Mouse (Mus musculus) bone marrow macrophage, adult 2 months (primary cell): Measurements from ENCODE around the gene Rnf130. TPM values are rescaled to one million over a fixed set of nuclear protein-coding genes. Genes with fewer than 3 reads are reported as not detected.

ENCODE experiments used
- H3K27ac ChIP-seq: 2 replicates; pipeline ENCODE4 v1.5.1; 2012; ENCODE audit warnings: low read depth, low read length; ENCODE audit not compliant: insufficient read depth
- H3K4me1 ChIP-seq: 2 replicates; pipeline ENCODE4 v1.6.1; 2012; ENCODE audit warnings: low read length; ENCODE audit not compliant: control insufficient read depth, insufficient read depth
- H3K4me3 ChIP-seq: 2 replicates; pipeline ENCODE4 v1.5.1; 2012; ENCODE audit warnings: mild to moderate bottlenecking, low read length, moderate library complexity; ENCODE audit not compliant: insufficient read depth
- CTCF ChIP-seq: IDR thresholded peaks from 2 replicates; pipeline ENCODE4 v1.5.1; 2012; ENCODE audit warnings: low read depth, mild to moderate bottlenecking, low read length, moderate library complexity
- POLR2A ChIP-seq: IDR thresholded peaks from 2 replicates; pipeline ENCODE4 v1.6.1; 2012; ENCODE audit warnings: mild to moderate bottlenecking, low read depth, low read length, borderline replicate concordance
- polyA plus RNA-seq: library from polyadenylated mRNA; stranded (reverse); fragments of >200 nt; gene quantifications from 2 replicates; pipeline ENCODE4 v1.2.4, GENCODE M21; 2012; ENCODE audit not compliant: missing spikeins, insufficient read depth, insufficient read length

The Rnf130 gene
- polyA plus RNA-seq, 1 experiment: 504 TPM

GRCm38 (mm10) chr11:50041148-50041547 lies 16.0 kb downstream of the Rnf130 start:
- TF ChIP-seq CTCF (no peak), POLR2A (no peak)
- Histone ChIP-seq H3K4me1 (peaks cover 43% of the 10 kb centered on the region), H3K27ac (no peak overlapping the region), H3K4me3 (no peak overlapping the region)

DNA sequence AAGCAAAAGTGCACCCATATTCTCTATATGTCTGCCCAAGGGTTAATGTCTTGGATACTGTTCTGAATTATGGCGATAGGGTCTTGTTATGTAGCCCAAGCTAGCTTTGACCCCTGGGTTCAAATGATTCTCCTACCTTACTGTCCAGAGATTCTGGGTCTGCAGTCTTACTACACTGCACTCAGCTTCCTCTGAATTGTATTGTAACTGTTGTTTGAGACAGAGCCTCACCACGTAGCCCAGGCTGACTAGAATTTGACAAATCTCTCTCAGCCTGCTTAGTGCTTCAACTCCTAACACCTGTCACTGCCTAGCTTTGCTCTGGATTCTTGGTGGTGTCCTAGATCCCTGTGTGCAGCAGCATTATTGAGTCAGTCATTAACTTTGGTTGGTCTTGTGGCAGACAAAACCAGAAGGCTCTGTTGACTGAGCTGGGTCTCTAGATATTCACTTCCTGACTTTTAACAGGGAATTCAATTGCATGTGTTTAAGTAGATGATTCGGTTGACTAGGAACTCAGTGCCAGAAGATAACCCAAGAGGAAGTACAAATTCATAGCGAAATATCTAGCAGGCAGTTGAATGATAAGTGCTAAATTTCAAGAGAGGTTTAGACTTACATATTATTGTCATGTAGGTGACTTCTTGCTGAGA lies 17.3 kb downstream of the Rnf130 start:
- TF ChIP-seq CTCF (no peak), POLR2A (no peak)
- Histone ChIP-seq H3K4me1 (peaks cover 39% of the 10 kb centered on the region), H3K27ac (peak overlapping the region; percentile 60), H3K4me3 (no peak overlapping the region)

DNA sequence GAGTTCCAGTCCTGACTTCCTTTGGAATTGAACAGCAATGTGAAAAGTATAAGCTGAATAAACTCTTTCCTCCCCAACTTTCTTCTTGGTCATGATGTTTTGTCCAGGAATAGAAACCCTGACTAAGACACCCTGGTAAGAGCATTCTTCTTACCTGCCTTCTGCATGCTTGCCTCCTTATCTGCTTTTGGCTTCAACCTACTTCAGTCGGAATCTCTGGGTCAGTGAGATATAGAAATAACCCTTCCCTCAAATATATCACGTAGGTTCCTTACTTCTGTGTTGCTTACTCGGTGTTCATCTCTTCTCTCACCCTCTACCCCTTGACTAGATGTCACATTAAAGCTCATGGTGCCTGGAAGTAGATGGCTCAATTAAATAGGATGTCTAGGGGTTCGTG lies 19.3 kb downstream of the Rnf130 start:
- no peak overlapping the region for H3K4me3 ChIP-seq
- TF ChIP-seq CTCF (no peak), POLR2A (no peak)
- H3K4me1 ChIP-seq: peaks cover 40% of the 10 kb centered on the region

GRCm38 (mm10) chr11:50047610-50048009 lies 22.5 kb downstream of the Rnf130 start:
- TF ChIP-seq CTCF (no peak), POLR2A (no peak)
- no peak overlapping the region for H3K4me3 ChIP-seq
- H3K4me1 ChIP-seq: peaks cover 33% of the 10 kb centered on the region
- H3K27ac ChIP-seq: peak overlapping the region; percentile 40; the same call in 1 of the 2 replicates

More for the DNA sequence above, 19.3 kb downstream of the Rnf130 start:
- no peak overlapping the region for H3K27ac ChIP-seq

- H3K4me3 ChIP-seq: no peak overlapping the region
- no peak overlapping the region for H3K27ac ChIP-seq
- TF ChIP-seq POLR2A (no peak), CTCF (no peak)
- peaks cover 31% of the 10 kb centered on the region for H3K4me1 ChIP-seq
These were observed 23.0 kb downstream of the Rnf130 start for GRCm38 (mm10) chr11:50048115-50048514.

DNA sequence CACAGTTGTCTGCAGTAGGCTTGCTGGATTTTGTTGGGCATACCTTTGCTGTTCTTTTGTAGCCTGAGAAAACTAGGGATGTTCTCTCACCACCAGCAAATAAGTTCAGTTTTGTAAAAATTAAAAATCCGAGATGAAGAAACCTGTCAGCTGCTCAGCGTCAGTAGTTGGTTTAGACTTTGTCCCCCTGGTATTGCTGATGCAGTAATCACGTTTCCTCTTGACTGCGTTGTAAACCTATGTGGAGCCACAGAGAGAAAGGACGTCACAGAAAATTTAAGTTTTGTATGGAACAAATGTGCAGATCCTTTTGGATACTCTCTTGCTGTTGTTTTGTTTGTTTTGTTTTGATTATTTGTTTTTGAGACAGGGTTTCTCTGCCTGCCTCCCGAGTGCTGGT lies 25.2 kb downstream of the Rnf130 start:
- no peak overlapping the region for H3K4me3 ChIP-seq
- peaks cover 31% of the 10 kb centered on the region for H3K4me1 ChIP-seq
- H3K27ac ChIP-seq: no peak overlapping the region
- TF ChIP-seq CTCF (no peak), POLR2A (no peak)

DNA sequence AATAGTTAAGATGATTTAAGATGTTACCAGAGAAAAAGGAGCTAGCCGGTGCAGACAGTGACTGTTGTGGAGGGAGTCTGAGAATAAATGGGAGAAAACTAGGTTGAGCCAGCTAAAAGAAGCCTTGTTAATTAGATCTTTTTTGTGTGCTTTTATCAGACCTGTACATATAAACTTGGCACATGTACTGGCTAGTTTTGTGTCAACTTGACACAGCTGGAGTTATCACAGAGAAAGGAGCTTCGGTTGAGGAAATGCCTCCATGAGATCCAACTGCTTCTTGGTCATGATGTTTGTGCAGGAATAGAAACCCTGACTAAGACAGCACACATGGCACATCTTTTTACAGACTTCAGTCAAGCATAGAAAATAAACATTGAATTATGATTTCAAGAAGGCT lies 32.6 kb downstream of the Rnf130 start:
- no peak for TF ChIP-seq CTCF
- no peak for TF ChIP-seq POLR2A
- Histone ChIP-seq H3K4me1 (no peaks in the 10 kb centered on the region), H3K27ac (no peak overlapping the region), H3K4me3 (no peak overlapping the region)

GRCm38 (mm10) chr11:50058277-50058676 lies 33.1 kb downstream of the Rnf130 start:
- Histone ChIP-seq H3K4me3 (no peak overlapping the region), H3K4me1 (no peaks in the 10 kb centered on the region), H3K27ac (no peak overlapping the region)
- TF ChIP-seq CTCF (no peak), POLR2A (no peak)

- no peak for TF ChIP-seq POLR2A
- TF ChIP-seq CTCF: no peak
- Histone ChIP-seq H3K4me3 (no peak overlapping the region), H3K27ac (no peak overlapping the region), H3K4me1 (no peaks in the 10 kb centered on the region)
These were observed 33.9 kb downstream of the Rnf130 start for GRCm38 (mm10) chr11:50059045-50059444.

- no peak for TF ChIP-seq CTCF
- TF ChIP-seq POLR2A: no peak
- Histone ChIP-seq H3K27ac (no peak overlapping the region), H3K4me1 (peaks cover 7% of the 10 kb centered on the region), H3K4me3 (no peak overlapping the region)
These were observed 37.0 kb downstream of the Rnf130 start for GRCm38 (mm10) chr11:50062116-50062515.

GRCm38 (mm10) chr11:50066088-50066487 lies 40.9 kb downstream of the Rnf130 start:
- Histone ChIP-seq H3K4me3 (no peak overlapping the region), H3K4me1 (peaks cover 7% of the 10 kb centered on the region), H3K27ac (no peak overlapping the region)
- TF ChIP-seq CTCF (no peak), POLR2A (no peak)
